Mouse (Mus musculus): ENCODE data around the gene Snx1.

The Snx1 gene

DNA sequence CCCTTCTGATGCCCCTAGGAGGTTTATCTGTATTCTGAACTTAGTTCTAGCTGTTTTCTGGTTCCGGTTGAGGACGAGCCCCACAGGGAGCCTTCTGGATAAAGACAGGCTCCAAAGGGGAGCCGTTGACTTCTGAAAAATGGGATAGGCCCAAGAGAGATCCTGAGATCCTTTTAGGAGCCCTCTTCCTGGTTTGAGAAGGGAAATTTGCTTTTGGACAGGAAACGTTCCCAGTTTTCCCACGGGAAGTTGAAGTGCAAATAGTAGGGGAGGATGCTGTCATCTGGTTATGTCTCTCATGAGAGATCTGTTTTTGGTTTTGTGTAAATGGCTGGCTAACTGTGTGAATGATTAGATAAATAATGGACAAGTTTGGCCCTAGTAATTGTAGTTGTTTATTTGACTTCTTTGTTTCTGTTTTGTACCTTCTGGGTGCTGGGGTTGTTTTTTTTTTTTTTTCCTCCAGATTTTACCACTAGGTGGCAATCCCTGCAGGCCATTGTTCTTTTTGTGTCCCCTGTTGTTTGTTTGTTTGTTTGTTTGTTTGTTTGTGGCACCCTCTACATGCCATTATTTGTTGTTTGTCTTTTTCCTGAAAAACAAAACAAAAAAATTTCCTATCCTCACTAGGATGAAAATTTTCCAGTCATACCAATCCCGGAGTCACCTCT is 76.3 kb downstream of the Snx1 start:
- no peak for DNase-seq (ENCODE audit: low spot score)

DNA sequence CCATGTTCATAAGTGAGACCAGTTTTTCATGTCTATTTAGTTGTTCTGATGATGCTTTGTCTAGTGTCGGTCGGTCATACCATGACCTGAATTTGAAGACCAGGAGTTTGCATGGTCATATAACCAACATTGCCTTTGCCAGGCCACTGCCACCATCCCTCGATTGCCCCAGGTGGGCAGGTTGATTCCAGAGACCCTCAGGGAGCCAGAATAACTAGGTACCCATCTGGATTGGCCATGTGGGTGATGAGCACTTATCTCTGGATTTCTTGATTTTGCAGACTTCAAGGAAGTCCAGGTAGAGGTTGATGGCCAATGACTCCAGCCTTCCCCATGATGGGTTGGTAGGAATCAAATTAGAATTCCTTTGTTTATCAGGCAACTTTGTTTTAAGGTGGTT is 83.1 kb downstream of the Snx1 start:
- DNase-seq (ENCODE audit: low spot score) = no peak

DNA sequence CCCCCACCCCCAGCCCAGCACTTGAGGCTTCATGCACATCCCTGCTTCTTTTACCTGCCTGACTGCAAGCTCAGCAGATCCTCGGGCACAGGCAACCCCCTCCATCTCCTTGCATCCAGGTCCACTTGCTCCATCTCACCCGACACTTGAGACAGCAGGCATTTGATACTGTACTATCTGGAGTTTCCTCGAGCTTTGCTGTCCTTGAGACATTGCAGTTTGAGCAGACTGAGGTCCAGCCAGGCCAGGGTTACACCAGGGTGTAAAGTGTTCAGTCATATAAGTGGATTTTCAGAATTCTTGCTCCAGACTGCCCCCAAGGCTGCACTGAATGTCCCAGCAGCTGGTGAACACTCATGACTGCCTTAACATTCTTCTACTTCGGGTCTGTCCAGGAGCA is 84.1 kb downstream of the Snx1 start:
- DNase-seq (ENCODE audit: low spot score) = no peak

DNA sequence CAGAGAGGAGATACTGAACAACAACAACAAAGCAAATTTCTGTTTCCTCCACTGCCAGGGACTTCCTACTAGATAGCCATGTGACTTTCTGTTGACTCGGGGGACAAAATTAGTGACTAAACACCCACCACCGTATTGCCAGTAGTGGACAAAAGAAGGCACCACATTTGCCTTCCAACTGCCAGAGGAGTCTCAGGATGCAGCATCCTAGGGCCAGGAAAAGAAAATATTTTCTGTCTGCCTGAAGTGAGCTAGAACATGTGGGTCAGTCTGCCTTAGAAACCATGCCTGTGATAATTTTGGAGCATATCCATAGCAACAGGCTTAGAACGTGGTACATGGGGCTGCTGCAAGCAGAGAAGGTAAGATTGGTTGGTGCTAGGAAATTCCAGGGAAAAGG is 85.6 kb downstream of the Snx1 start:
- no peak for DNase-seq (ENCODE audit: low spot score)

DNA sequence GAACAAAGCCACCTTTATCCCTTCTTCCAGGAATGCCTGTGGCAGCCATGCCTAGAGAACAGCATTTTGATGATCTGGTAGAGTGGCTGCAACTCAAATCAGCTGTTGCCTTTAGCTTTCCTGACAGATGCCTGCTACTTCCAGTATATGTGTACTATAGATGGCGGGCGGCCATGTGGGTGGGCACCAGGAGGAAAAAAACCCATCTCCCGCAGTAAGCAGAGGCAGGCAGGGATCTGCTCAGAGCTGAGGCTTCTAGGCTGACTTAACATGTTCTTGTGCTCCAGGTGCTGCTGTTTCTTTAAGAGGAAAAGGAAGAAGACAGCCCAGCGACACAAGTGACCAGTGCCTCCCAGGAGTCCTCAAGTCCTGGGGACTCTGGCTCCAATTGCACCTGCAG is 87.1 kb downstream of the Snx1 start:
- no peak for DNase-seq (ENCODE audit: low spot score)

DNA sequence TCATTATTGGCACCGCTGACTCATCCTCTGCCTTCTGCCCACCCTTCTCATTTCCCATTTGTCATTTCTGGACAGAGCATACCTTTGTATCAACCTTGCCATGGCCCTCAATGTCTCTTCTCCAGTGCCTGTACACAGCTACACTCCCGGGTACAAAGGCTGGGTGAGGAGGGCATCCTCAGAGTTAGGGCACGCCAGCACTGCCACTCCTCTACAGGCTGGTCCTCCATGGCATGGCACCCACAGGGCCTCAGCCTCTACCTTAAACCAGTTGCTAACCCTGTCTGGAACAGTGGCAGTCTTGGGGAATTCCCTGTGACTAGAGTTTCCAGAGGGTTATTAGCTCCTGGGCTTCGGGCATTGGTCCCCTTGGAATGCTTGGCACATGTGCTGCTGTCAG is 87.8 kb downstream of the Snx1 start:
- no peak for DNase-seq (ENCODE audit: low spot score)

Measured in retina, embryonic 14.5 days (tissue).